Mouse (Mus musculus): ENCODE data around the gene Coro7.

Gene Coro7

GRCm38 (mm10) chr16:4616829-4617228, 62.7 kb downstream of the Coro7 start:
- no peak for DNase-seq (ENCODE audit: low read depth, low spot score)

- DNase-seq (ENCODE audit: low read depth, low spot score) = no peak
Observed at GRCm38 (mm10) chr16:4615297-4615696, 64.3 kb downstream of the Coro7 start.

- DNase-seq (ENCODE audit: low read depth, low spot score) = no peak
Observed at GRCm38 (mm10) chr16:4614639-4615038, 64.9 kb downstream of the Coro7 start.

- DNase-seq (ENCODE audit: low read depth, low spot score) = no peak
Observed at GRCm38 (mm10) chr16:4613736-4614135, 65.8 kb downstream of the Coro7 start.

GRCm38 (mm10) chr16:4611676-4612075, 67.9 kb downstream of the Coro7 start:
- DNase-seq (ENCODE audit: low read depth, low spot score) = peak; percentile 69

- DNase-seq (ENCODE audit: low read depth, low spot score) = no peak
Observed at GRCm38 (mm10) chr16:4611193-4611592, 68.4 kb downstream of the Coro7 start.

GRCm38 (mm10) chr16:4608532-4609059, 71.0 kb downstream of the Coro7 start:
- no peak for DNase-seq (ENCODE audit: low read depth, low spot score)

- peak; percentile 86 for DNase-seq (ENCODE audit: low read depth, low spot score)
Observed at GRCm38 (mm10) chr16:4607818-4608531, 71.6 kb downstream of the Coro7 start.

- DNase-seq (ENCODE audit: low read depth, low spot score) = peak; percentile 43
Observed at GRCm38 (mm10) chr16:4606431-4607084, 73.0 kb downstream of the Coro7 start.

GRCm38 (mm10) chr16:4605514-4606131, 74.0 kb downstream of the Coro7 start:
- DNase-seq (ENCODE audit: low read depth, low spot score) = peak; percentile 8

- DNase-seq (ENCODE audit: low read depth, low spot score) = no peak
Observed at GRCm38 (mm10) chr16:4604293-4604837, 75.2 kb downstream of the Coro7 start.

- DNase-seq (ENCODE audit: low read depth, low spot score) = no peak
Observed at GRCm38 (mm10) chr16:4603453-4603837, 76.1 kb downstream of the Coro7 start.

- peak; percentile 53 for DNase-seq (ENCODE audit: low read depth, low spot score)
Observed at GRCm38 (mm10) chr16:4602766-4603452, 76.7 kb downstream of the Coro7 start.

- peak; percentile 97 for DNase-seq (ENCODE audit: low read depth, low spot score)
Observed at GRCm38 (mm10) chr16:4602189-4602588, 77.4 kb downstream of the Coro7 start.

GRCm38 (mm10) chr16:4600701-4601310, 78.8 kb downstream of the Coro7 start:
- no peak for DNase-seq (ENCODE audit: low read depth, low spot score)

- no peak for DNase-seq (ENCODE audit: low read depth, low spot score)
Observed at GRCm38 (mm10) chr16:4599616-4600015, 80.0 kb downstream of the Coro7 start.

- peak; percentile 19 for DNase-seq (ENCODE audit: low read depth, low spot score)
Observed at GRCm38 (mm10) chr16:4598891-4599543, 80.6 kb downstream of the Coro7 start.

- DNase-seq (ENCODE audit: low read depth, low spot score) = no peak
Observed at GRCm38 (mm10) chr16:4598041-4598440, 81.5 kb downstream of the Coro7 start.

GRCm38 (mm10) chr16:4597296-4597695, 82.3 kb downstream of the Coro7 start:
- peak; percentile 58 for DNase-seq (ENCODE audit: low read depth, low spot score)

- DNase-seq (ENCODE audit: low read depth, low spot score) = peak; percentile 38
Observed at GRCm38 (mm10) chr16:4596836-4597235, 82.7 kb downstream of the Coro7 start.

All from R1 (cell line).